10 mouse cellular contexts compared by ENCODE assay signal in genomic region chr4:134569205-134569604, GRCm38 (mm10). TPM values are rescaled to one million over a fixed set of nuclear protein-coding genes. Genes with fewer than 3 reads are reported as not detected.
DNase-seq lines count a peak whose midpoint lies in the region; ATAC-seq and TF ChIP-seq lines count a peak whose summit lies in the region.
"Had no signal": no experiment of that assay in that cellular context is flagged by ENCODE, and none has a peak within 500 bp of the region (broad histone marks: within the 10 kb centered on the region; RNA-seq: fewer than 3 reads in every experiment).

No protein-coding gene starts in this region.

- no peaks in the 10 kb centered on the region for H3K9me3 ChIP-seq in heart, postnatal 0 days (replicated peaks; ENCODE audit: control insufficient read depth, low read length)
- H3K9me3 ChIP-seq in heart, embryonic 12.5 days (replicated peaks) = peaks cover 3% of the 10 kb centered on the region; the same call in 1 of the 2 replicates
- no peaks in the 10 kb centered on the region for H3K9me3 ChIP-seq in lung, postnatal 0 days (ENCODE audit: low read length)
- H3K9me3 ChIP-seq in ES-E14 (ENCODE audit: control insufficient read depth, insufficient read depth, low read depth, low read length) = no peaks in the 10 kb centered on the region
- H3K9me3 ChIP-seq in heart, embryonic 10.5 days = 0 out of 2 replicates have a peak, but pooled peaks cover under 1% of the 10 kb centered on the region

- peak; percentile 33 for TF ChIP-seq CTCF in heart, postnatal 0 days (IDR thresholded peaks at IDR 0.05; ENCODE audit: low read depth)
- peak; percentile 69 for TF ChIP-seq CTCF in lung, postnatal 0 days (IDR thresholded peaks at IDR 0.05)

- in situ Hi-C loops in ES-E14 (cut with MboI; ENCODE audit: low sequenced_read_pairs in 2 of 2, unreplicated experiment in 2 of 2) = no loop called here

- 84% methylated on average over 6 of the region's 6 CpGs for WGBS in heart, postnatal 0 days
- WGBS in heart, embryonic 12.5 days = 72% methylated on average over 6 of the region's 6 CpGs
- 78% methylated on average over 6 of the region's 6 CpGs for WGBS in lung, postnatal 0 days
- WGBS in heart, embryonic 10.5 days = 70% methylated on average over 6 of the region's 6 CpGs

- no peak for DNase-seq in heart, postnatal 0 days (ENCODE audit: low spot score)
- DNase-seq in lung, postnatal 0 days (ENCODE audit: low spot score) = no peak
- DNase-seq in lung, adult 18-20 months = no peak
- peak; percentile 44 for DNase-seq in ES-E14 (ENCODE audit: low read depth, low spot score)
- peak; percentile 41 for DNase-seq in induced T-regulatory cell, adult 2 months (ENCODE audit: low read depth)
- no peak for DNase-seq in frontal cortex, postnatal 10 days (ENCODE audit: low spot score in 2 of 2)
- DNase-seq in heart, embryonic 10.5 days (ENCODE audit: low spot score) = no peak
- DNase-seq: adrenal gland, postnatal 10 days had no signal

- H3K36me3 ChIP-seq in heart, postnatal 0 days (replicated peaks; ENCODE audit: control insufficient read depth, insufficient read depth, low read length) = peaks cover 23% of the 10 kb centered on the region
- H3K36me3 ChIP-seq in heart, embryonic 12.5 days = peaks cover 70% of the 10 kb centered on the region
- H3K36me3 ChIP-seq in lung, postnatal 0 days (ENCODE audit: insufficient read depth, low read length) = no peaks in the 10 kb centered on the region
- no peaks in the 10 kb centered on the region for H3K36me3 ChIP-seq in ES-E14 (ENCODE audit: control insufficient read depth, insufficient read depth, low read length, poor library complexity, severe bottlenecking)
- H3K36me3 ChIP-seq in heart, embryonic 10.5 days = peaks cover 80% of the 10 kb centered on the region

- no peaks in the 10 kb centered on the region for H3K27me3 ChIP-seq in heart, postnatal 0 days (ENCODE audit: control insufficient read depth, insufficient read depth, low read length)
- H3K27me3 ChIP-seq in heart, embryonic 12.5 days (replicated peaks) = no peaks in the 10 kb centered on the region
- no peaks in the 10 kb centered on the region for H3K27me3 ChIP-seq in lung, postnatal 0 days (replicated peaks; ENCODE audit: insufficient read depth, low read length)
- H3K27me3 ChIP-seq in heart, embryonic 10.5 days (ENCODE audit: insufficient read depth, poor library complexity, severe bottlenecking) = no peaks in the 10 kb centered on the region; the same call in 1 of the 2 replicates

- H3K4me3 ChIP-seq in heart, postnatal 0 days (ENCODE audit: low read depth, low read length) = no peak overlapping the region
- H3K4me3 ChIP-seq in heart, embryonic 12.5 days = no peak overlapping the region
- H3K4me3 ChIP-seq in lung, postnatal 0 days (ENCODE audit: low read depth, low read length) = no peak overlapping the region
- no peak overlapping the region for H3K4me3 ChIP-seq in ES-E14 (ENCODE audit: insufficient read depth in 1 of 2, low read depth in 1 of 2, low read length in 2 of 2, poor library complexity in 1 of 2, severe bottlenecking in 1 of 2)
- no peak overlapping the region for H3K4me3 ChIP-seq in heart, embryonic 10.5 days
- H3K4me3 ChIP-seq: hindbrain, embryonic 10.5 days had no signal

- no peak overlapping the region for H3K9ac ChIP-seq in heart, postnatal 0 days (replicated peaks; ENCODE audit: low read depth, low read length)
- H3K9ac ChIP-seq in heart, embryonic 12.5 days = no peak overlapping the region
- no peak overlapping the region for H3K9ac ChIP-seq in lung, postnatal 0 days (replicated peaks; ENCODE audit: low read depth)
- no peak overlapping the region for H3K9ac ChIP-seq in ES-E14 (ENCODE audit: insufficient read depth, low read depth, low read length, poor library complexity, severe bottlenecking)

- TF ChIP-seq EP300 in heart, postnatal 0 days (IDR thresholded peaks at IDR 0.05; ENCODE audit: low read depth) = no peak
- TF ChIP-seq EP300 in lung, postnatal 0 days (IDR thresholded peaks at IDR 0.05) = no peak

- H3K27ac ChIP-seq in heart, postnatal 0 days (ENCODE audit: low read depth) = no peak overlapping the region
- H3K27ac ChIP-seq in heart, embryonic 12.5 days (ENCODE audit: poor library complexity, severe bottlenecking) = no peak overlapping the region
- H3K27ac ChIP-seq in lung, postnatal 0 days (ENCODE audit: low read length) = no peak overlapping the region
- H3K27ac ChIP-seq in ES-E14 (ENCODE audit: insufficient read depth, low read depth, low read length, poor library complexity, severe bottlenecking) = no peak overlapping the region
- H3K27ac ChIP-seq in heart, embryonic 10.5 days = no peak overlapping the region
- H3K27ac ChIP-seq: hindbrain, embryonic 10.5 days had no signal

- no peak overlapping the region for H3K4me2 ChIP-seq in heart, postnatal 0 days (ENCODE audit: low read depth, low read length)
- no peak overlapping the region for H3K4me2 ChIP-seq in heart, embryonic 12.5 days
- no peak overlapping the region for H3K4me2 ChIP-seq in lung, postnatal 0 days (replicated peaks; ENCODE audit: low read depth, low read length)

- ATAC-seq in heart, postnatal 0 days (ENCODE audit: insufficient read depth, low read depth) = no peak
- no peak for ATAC-seq in heart, embryonic 12.5 days (ENCODE audit: insufficient number of reproducible peaks, low FRiP score)
- ATAC-seq in lung, postnatal 0 days = no peak

- no peaks in the 10 kb centered on the region for H3K4me1 ChIP-seq in heart, postnatal 0 days (ENCODE audit: control insufficient read depth, insufficient read depth)
- no peaks in the 10 kb centered on the region for H3K4me1 ChIP-seq in heart, embryonic 12.5 days (replicated peaks)
- H3K4me1 ChIP-seq in lung, postnatal 0 days (ENCODE audit: insufficient read depth, low read depth, low read length) = no peaks in the 10 kb centered on the region
- H3K4me1 ChIP-seq in ES-E14 (ENCODE audit: control insufficient read depth in 2 of 2, insufficient read depth in 2 of 2, low read length in 2 of 2, poor library complexity in 1 of 2) = peaks cover 0 to 2% of the 10 kb centered on the region in 2 experiments; a peak in 2 of 4 replicates
- peaks cover 10% of the 10 kb centered on the region for H3K4me1 ChIP-seq in heart, embryonic 10.5 days

TF ChIP-seq in ES-E14, 5 proteins besides CTCF, POLR2A, EP300 and RAD21:
- TF ChIP-seq HCFC1 (IDR thresholded peaks at IDR 0.05; ENCODE audit: borderline replicate concordance, insufficient read depth, low read length) (no peak), ZC3H11A (IDR thresholded peaks at IDR 0.05; ENCODE audit: borderline replicate concordance, low read depth, low read length) (peak; percentile 7; the same call in 1 of the 2 replicates)

RNA-seq across cellular contexts. Expression of gene Selenon, which starts 17.2 kb away (rescaled TPM):
- total RNA-seq in heart, postnatal 0 days (2014; rRNA removed; ENCODE audit: low replicate concordance) = 18.2 and 30.5 TPM in 2 replicates
- 6.8 and 7.2 TPM in 2 replicates for polyA plus RNA-seq in heart, postnatal 0 days (2015; fragmentation: Nextera tagmentation; extraction: Ambion mirVana)
- polyA plus RNA-seq in heart, embryonic 12.5 days (2016; fragmentation: Nextera tagmentation; extraction: Ambion mirVana) = 31.7 and 31.9 TPM in 2 replicates
- 13.6 and 17.7 TPM in 2 replicates for polyA plus RNA-seq in lung, postnatal 0 days (2015; fragmentation: Nextera tagmentation; extraction: Ambion mirVana)
- total RNA-seq in ES-E14 (2012; rRNA removed) = 5.1 and 8.3 TPM in 2 replicates
- polyA plus RNA-seq in heart, embryonic 10.5 days (2016; fragmentation: Nextera tagmentation; extraction: Ambion mirVana) = 8.0 and 9.0 TPM in 2 replicates

RNA-seq across cellular contexts. Expression of gene Mtfr1l, which starts 34.0 kb away (rescaled TPM):
- 145 and 159 TPM in 2 replicates for total RNA-seq in heart, postnatal 0 days (2014; rRNA removed; ENCODE audit: low replicate concordance)
- 191 and 207 TPM in 2 replicates for polyA plus RNA-seq in heart, postnatal 0 days (2015; fragmentation: Nextera tagmentation; extraction: Ambion mirVana)
- 151 and 156 TPM in 2 replicates for polyA plus RNA-seq in heart, embryonic 12.5 days (2016; fragmentation: Nextera tagmentation; extraction: Ambion mirVana)
- 169 and 188 TPM in 2 replicates for polyA plus RNA-seq in lung, postnatal 0 days (2015; fragmentation: Nextera tagmentation; extraction: Ambion mirVana)
- total RNA-seq in ES-E14 (2012; rRNA removed) = 38.2 and 43.7 TPM in 2 replicates
- polyA plus RNA-seq in heart, embryonic 10.5 days (2016; fragmentation: Nextera tagmentation; extraction: Ambion mirVana) = 155 and 166 TPM in 2 replicates

RNA-seq across cellular contexts. Expression of gene Aunip, which starts 58.4 kb away (rescaled TPM):
- total RNA-seq in heart, postnatal 0 days (2014; rRNA removed; ENCODE audit: low replicate concordance) = 2.7 and 3.1 TPM in 2 replicates
- polyA plus RNA-seq in heart, postnatal 0 days (2015; fragmentation: Nextera tagmentation; extraction: Ambion mirVana) = 1.8 and 2.5 TPM in 2 replicates
- 11.4 and 12.0 TPM in 2 replicates for polyA plus RNA-seq in heart, embryonic 12.5 days (2016; fragmentation: Nextera tagmentation; extraction: Ambion mirVana)
- 0.84 and 1.6 TPM in 2 replicates for polyA plus RNA-seq in lung, postnatal 0 days (2015; fragmentation: Nextera tagmentation; extraction: Ambion mirVana)
- total RNA-seq in ES-E14 (2012; rRNA removed) = 13.7 and 18.3 TPM in 2 replicates
- polyA plus RNA-seq in heart, embryonic 10.5 days (2016; fragmentation: Nextera tagmentation; extraction: Ambion mirVana) = 16.1 and 17.2 TPM in 2 replicates

Comparison
In these comparisons a context has a peak if more than half of its experiments do, and no peak if none do; other contexts are left out.
1. DNase-seq: peak in ES-E14 (single experiment) and induced T-regulatory cell, adult 2 months (single experiment); none in heart, postnatal 0 days (single experiment), lung, postnatal 0 days (single experiment), lung, adult 18-20 months (0 of 2), frontal cortex, postnatal 10 days (0 of 2) and heart, embryonic 10.5 days (single experiment).